Mouse (Mus musculus): Measurements from ENCODE around the gene Add3.

Add3 gene
- long read RNA-seq, experiment 1, full-length matches to known transcripts: 6 of 9 reads
- long read RNA-seq, experiment 1, partial matches to known transcripts: 1 of 9 reads
- long read RNA-seq, experiment 1, other reads (novel, unspliced or antisense): 2 of 9 reads
- long read RNA-seq, experiment 2, full-length matches to known transcripts: 7 of 13 reads
- long read RNA-seq, experiment 2, partial matches to known transcripts: 3 of 13 reads
- long read RNA-seq, experiment 2, other reads (novel, unspliced or antisense): 3 of 13 reads

GRCm38 (mm10) chr19:53140044-53140803 lies at the start of gene Add3:
TSS of gene Add3 (plus strand) at chr19:53140443.
- intact Hi-C loops (cut with DNase I): loop anchor here (5.0 kb wide), 4 partner anchors 33 to 232 kb away; partner anchors contain the start of gene Gm10197

GRCm38 (mm10) chr19:53090677-53091076 lies 49.6 kb upstream of the Add3 start:
- intact Hi-C loops (cut with DNase I): no loop called here

- intact Hi-C loops (cut with DNase I): no loop called here
Measured at GRCm38 (mm10) chr19:53092251-53092650, 48.0 kb upstream of the Add3 start.

GRCm38 (mm10) chr19:53093294-53093693 lies 46.9 kb upstream of the Add3 start:
- intact Hi-C loops (cut with DNase I): no loop called here

- intact Hi-C loops (cut with DNase I): no loop called here
Measured at GRCm38 (mm10) chr19:53094684-53095083, 45.6 kb upstream of the Add3 start.

- intact Hi-C loops (cut with DNase I): no loop called here
Measured at GRCm38 (mm10) chr19:53101374-53102300, 38.6 kb upstream of the Add3 start.

- intact Hi-C loops (cut with DNase I): loop anchor here (5.0 kb wide), 1 partner anchor 37 kb away; the partner anchor contains the start of gene Add3
Measured at GRCm38 (mm10) chr19:53105374-53106090, 34.7 kb upstream of the Add3 start.

GRCm38 (mm10) chr19:53106952-53107351 lies 33.3 kb upstream of the Add3 start:
- intact Hi-C loops (cut with DNase I): loop anchor here (5.0 kb wide), 1 partner anchor 35 kb away; the partner anchor contains the start of gene Add3

- intact Hi-C loops (cut with DNase I): loop anchor here (5.0 kb wide), 1 partner anchor 35 kb away; the partner anchor contains the start of gene Add3
Measured at GRCm38 (mm10) chr19:53107361-53108247, 32.6 kb upstream of the Add3 start.

GRCm38 (mm10) chr19:53111996-53112590 lies 28.1 kb upstream of the Add3 start:
- intact Hi-C loops (cut with DNase I): no loop called here

GRCm38 (mm10) chr19:53119255-53119795 lies 20.9 kb upstream of the Add3 start:
- intact Hi-C loops (cut with DNase I): no loop called here

- intact Hi-C loops (cut with DNase I): no loop called here
Measured at GRCm38 (mm10) chr19:53120483-53120882, 19.8 kb upstream of the Add3 start.

GRCm38 (mm10) chr19:53122641-53123241 lies 17.5 kb upstream of the Add3 start:
- intact Hi-C loops (cut with DNase I): no loop called here

GRCm38 (mm10) chr19:53123301-53123700 lies 16.9 kb upstream of the Add3 start:
- intact Hi-C loops (cut with DNase I): no loop called here

GRCm38 (mm10) chr19:53125679-53126078 lies 14.6 kb upstream of the Add3 start:
- intact Hi-C loops (cut with DNase I): no loop called here

- intact Hi-C loops (cut with DNase I): no loop called here
Measured at GRCm38 (mm10) chr19:53126546-53126945, 13.7 kb upstream of the Add3 start.

GRCm38 (mm10) chr19:53127320-53128291 lies 12.6 kb upstream of the Add3 start:
- intact Hi-C loops (cut with DNase I): no loop called here
